Mouse (Mus musculus) erythroblast, embryonic 14.5 days (primary cell): Measurements from ENCODE around the gene Pagr1a.

Source experiments
- GATA1 ChIP-seq: IDR thresholded peaks from 2 replicates; pipeline ENCODE4 v1.6.1; 2012; ENCODE audit warnings: low read length, inconsistent platforms, mixed read lengths
- TAL1 ChIP-seq: IDR thresholded peaks from 3 replicates; pipeline ENCODE4 v1.6.1; 2012; ENCODE audit warnings: low read length, inconsistent platforms, mixed read lengths

DNA sequence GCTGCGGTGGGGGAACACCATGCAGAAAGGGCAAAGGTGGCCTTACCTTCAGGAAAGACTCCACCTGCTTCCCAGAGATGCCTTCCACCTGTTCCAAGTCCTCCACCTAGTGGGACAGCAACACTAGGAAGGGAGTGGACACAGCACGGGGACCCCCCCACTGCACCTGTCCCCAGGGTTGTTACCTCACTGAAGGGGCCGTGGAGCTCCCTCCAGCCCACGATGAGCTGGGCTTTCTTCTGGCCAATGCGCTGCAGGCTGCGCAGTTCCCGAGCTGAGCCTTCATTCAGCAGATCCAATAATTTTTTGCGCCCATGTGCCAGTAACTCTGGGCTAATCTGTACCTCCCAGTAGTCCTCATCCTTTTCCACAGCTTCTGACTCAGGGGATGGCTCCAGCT is 10.7 kb upstream of the Pagr1a start:
- no peak for TF ChIP-seq GATA1
- TF ChIP-seq TAL1 = no peak
